Comparison of ENCODE assay signal across 9 mouse cellular contexts in genomic region chr3:108536517-108537260, GRCm38 (mm10). TPM values are rescaled to one million over a fixed set of nuclear protein-coding genes. Genes with fewer than 3 reads are reported as not detected.
A peak's percentile ranks its signal among the peaks of the same experiment; 100 is the strongest.
DNase-seq lines count a peak whose midpoint lies in the region; ATAC-seq lines count a peak whose summit lies in the region.
"Had no signal": no experiment of that assay in that cellular context is flagged by ENCODE, and none has a peak within 500 bp of the region (broad histone marks: within the 10 kb centered on the region; RNA-seq: fewer than 3 reads in every experiment).

5330417C22Rik (minus strand) TSS chr3:108536536.

- intact Hi-C loops in gastrocnemius, postnatal 14 days (cut with DNase I; ENCODE audit: low total_unique reads), result no loop called here

- H3K4me2 ChIP-seq in limb, embryonic 11.5 days (ENCODE audit: low read depth, severe bottlenecking), result peak within 1 kb of the TSS; percentile 84
- peak within 1 kb of the TSS; percentile 97 for H3K4me2 ChIP-seq in midbrain, embryonic 12.5 days (replicated peaks)

- 2% methylated on average over 35 of the region's 35 CpGs for WGBS in limb, embryonic 11.5 days
- under 1% methylated on average over 35 of the region's 35 CpGs for WGBS in midbrain, embryonic 12.5 days

- H3K27me3 ChIP-seq in limb, embryonic 11.5 days (ENCODE audit: control insufficient read depth, insufficient read depth, low read length), result peaks cover 16% of the 10 kb centered on the region
- peaks cover 17% of the 10 kb centered on the region for H3K27me3 ChIP-seq in midbrain, embryonic 12.5 days
- no peaks in the 10 kb centered on the region; the same call in 1 of the 2 replicates for H3K27me3 ChIP-seq in splenic B cell, adult 2 months (ENCODE audit: control insufficient read depth, insufficient read depth, low read length, poor library complexity, severe bottlenecking)
- H3K27me3 ChIP-seq: Patski had no signal

- ATAC-seq in limb, embryonic 11.5 days (ENCODE audit: insufficient number of reproducible peaks, low FRiP score, low TSS enrichment, low read depth), result peak; percentile 77
- ATAC-seq in midbrain, embryonic 12.5 days (ENCODE audit: low FRiP score, low read depth), result peak; percentile 88

- peak; percentile 16 for DNase-seq in gastrocnemius, postnatal 14 days
- no peak for DNase-seq in gastrocnemius, postnatal 25 days
- DNase-seq in cerebellum, adult 9-11 months, result peak; percentile 57
- DNase-seq in frontal cortex, postnatal 25 days (ENCODE audit: low spot score in 2 of 2), result peak; percentile 77 to 82
- peak; percentile 46 for DNase-seq in kidney, adult 18-20 months
- DNase-seq in limb, embryonic 11.5 days (ENCODE audit: low spot score), result peak; percentile 58
- DNase-seq in splenic B cell, adult 2 months (ENCODE audit: low read depth, low spot score), result peak; percentile 73

- H3K4me1 ChIP-seq in limb, embryonic 11.5 days (ENCODE audit: control insufficient read depth, insufficient read depth, low read length), result 0 out of 2 replicates have a peak, but pooled peaks cover 2% of the 10 kb centered on the region
- peaks cover 8% of the 10 kb centered on the region; the same call in 1 of the 2 replicates for H3K4me1 ChIP-seq in midbrain, embryonic 12.5 days

- H3K27ac ChIP-seq in limb, embryonic 11.5 days (replicated peaks; ENCODE audit: low read depth, low read length), result no peak within 1 kb of the TSS
- H3K27ac ChIP-seq in midbrain, embryonic 12.5 days (replicated peaks), result 0 out of 2 replicates have a peak within 1 kb of the TSS, but pooled peaks have one; percentile 42

- H3K4me3 ChIP-seq in limb, embryonic 11.5 days (ENCODE audit: low read depth, low read length), result peak within 1 kb of the TSS; percentile 38
- peak within 1 kb of the TSS; percentile 54 for H3K4me3 ChIP-seq in midbrain, embryonic 12.5 days

- peak within 1 kb of the TSS; percentile 13; the same call in 1 of the 2 replicates for H3K9ac ChIP-seq in limb, embryonic 11.5 days (ENCODE audit: low read length)
- H3K9ac ChIP-seq in midbrain, embryonic 12.5 days (replicated peaks), result peak within 1 kb of the TSS; percentile 54; the same call in 1 of the 2 replicates

- no peaks in the 10 kb centered on the region for H3K36me3 ChIP-seq in limb, embryonic 11.5 days (ENCODE audit: control insufficient read depth, insufficient read depth, low read length)
- H3K36me3 ChIP-seq in midbrain, embryonic 12.5 days, result no peaks in the 10 kb centered on the region
- H3K36me3 ChIP-seq in splenic B cell, adult 2 months (ENCODE audit: control insufficient read depth, insufficient read depth, low read length, poor library complexity, severe bottlenecking), result no peaks in the 10 kb centered on the region

- H3K9me3 ChIP-seq in limb, embryonic 11.5 days (ENCODE audit: control insufficient read depth, low read length), result no peaks in the 10 kb centered on the region
- no peaks in the 10 kb centered on the region for H3K9me3 ChIP-seq in midbrain, embryonic 12.5 days

RNA-seq across cellular contexts. Expression of gene 5330417C22Rik, which starts in this region (rescaled TPM):
- total RNA-seq in gastrocnemius, postnatal 14 days (2021), result under 1 TPM in 1 of 2 experiments, not detected in 1; 0.07 TPM
- total RNA-seq in gastrocnemius, postnatal 25 days (2021), result not detected
- polyA plus RNA-seq in limb, embryonic 11.5 days (2014; fragmentation: Nextera tagmentation; extraction: Ambion mirVana), result 0.21 and 0.34 TPM in 2 replicates
- 4.2 and 4.9 TPM in 2 replicates for polyA plus RNA-seq in midbrain, embryonic 12.5 days (2016; fragmentation: Nextera tagmentation; extraction: Ambion mirVana)

Comparison
In these comparisons a context has a peak if more than half of its experiments do, and no peak if none do; other contexts are left out.
1. Peak in DNase-seq in gastrocnemius, postnatal 14 days; RNA of the gene not detected or under 1 TPM.
2. Peak in DNase-seq, ATAC-seq, H3K4me3 ChIP-seq, H3K9ac ChIP-seq and H3K4me2 ChIP-seq in limb, embryonic 11.5 days; RNA of the gene not detected or under 1 TPM.